Mouse (Mus musculus): ENCODE results near the gene Cfap65.

- TF ChIP-seq CTCF (IDR thresholded peaks at IDR 0.05; ENCODE audit: extremely low read depth, insufficient read depth, low read length) (no peak), POLR2A (IDR thresholded peaks at IDR 0.05; ENCODE audit: extremely low read depth, insufficient read depth, low read length) (no peak)
These were observed 15.4 kb upstream of the Cfap65 start for GRCm38 (mm10) chr1:74950576-74951490.
